Mouse (Mus musculus) limb, embryonic 14.5 days (tissue): ENCODE results near the gene Piga. TPM values are rescaled to one million over a fixed set of nuclear protein-coding genes. Genes with fewer than 3 reads are reported as not detected.

ENCODE experiments used
- ATAC-seq: fragments of 200-750 bp; cut with Nextera tagmentation; 2 replicates; pipeline ENCODE4 v1.8.0; 2017; ENCODE audit warnings: low read depth, moderate number of reproducible peaks, moderate TSS enrichment; ENCODE audit not compliant: low FRiP score
- DNase-seq: peaks from one replicate; pipeline ENCODE4 v3.0.0-alpha.2; 2015; ENCODE audit warnings: low spot score
- H3K27ac ChIP-seq: fragments of 300-500 bp; sonication (generic); replicated peaks from 2 replicates; pipeline ENCODE4 v1.5.1; 2014; ENCODE audit warnings: low read depth, mild to moderate bottlenecking, low read length, moderate library complexity, mixed read lengths
- H3K27me3 ChIP-seq: fragments of 300-500 bp; sonication (generic); 2 replicates; pipeline ENCODE4 v1.6.1; 2014; ENCODE audit warnings: low read length, mixed read lengths; ENCODE audit not compliant: control insufficient read depth, insufficient read depth
- H3K36me3 ChIP-seq: fragments of 300-500 bp; sonication (generic); 2 replicates; pipeline ENCODE4 v1.6.1; 2014; ENCODE audit warnings: mild to moderate bottlenecking, low read length, moderate library complexity, mixed read lengths; ENCODE audit not compliant: control insufficient read depth, insufficient read depth
- H3K4me1 ChIP-seq: fragments of 300-500 bp; sonication (generic); 2 replicates; pipeline ENCODE4 v1.6.1; 2014; ENCODE audit warnings: antibody characterized with exemption, low read length, mixed read lengths; ENCODE audit not compliant: control insufficient read depth, insufficient read depth
- H3K4me2 ChIP-seq: fragments of 300-500 bp; sonication (generic); replicated peaks from 2 replicates; pipeline ENCODE4 v1.6.1; 2014; ENCODE audit warnings: low read depth, mild to moderate bottlenecking, low read length, moderate library complexity; ENCODE audit not compliant: severe bottlenecking
- H3K4me3 ChIP-seq: fragments of 300-500 bp; sonication (generic); replicated peaks from 2 replicates; pipeline ENCODE4 v1.5.1; 2014; ENCODE audit warnings: low read length
- H3K9ac ChIP-seq: fragments of 300-500 bp; sonication (generic); 2 replicates; pipeline ENCODE4 v1.6.1; 2014; ENCODE audit warnings: mild to moderate bottlenecking, low read depth, low read length, moderate library complexity; ENCODE audit not compliant: severe bottlenecking
- H3K9me3 ChIP-seq: fragments of 300-500 bp; sonication (generic); 2 replicates; pipeline ENCODE4 v1.6.1; 2016; ENCODE audit warnings: low read length; ENCODE audit not compliant: control insufficient read depth
- POLR2A ChIP-seq: fragments of 200-500 bp; IDR thresholded peaks from 2 replicates; pipeline ENCODE4 v1.8.0; 2012; ENCODE audit warnings: inconsistent platforms, mild to moderate bottlenecking, moderate library complexity, borderline replicate concordance; ENCODE audit not compliant: insufficient read depth, insufficient read length; ENCODE audit errors: extremely low read depth
- WGBS: fragments of 180-500 bp; shearing (Covaris S2); extraction: QIAGEN DNeasy Blood & Tissue Kit; methylation state at CpG from one replicate; pipeline ENCODE4 v1.1.7; 2014; 5-methylcytosine and 5-hydroxymethylcytosine counted together
- polyA plus RNA-seq, 2 experiments: library from polyadenylated mRNA; depleted of rRNA in 1 of 2; stranded (reverse) in 1 of 2; unstranded in 1 of 2; fragments of >200 nt; fragmentation: Nextera tagmentation in 1 of 2; extraction: Ambion mirVana in 1 of 2; gene quantifications; 2 replicates each; pipeline versions ENCODE4 v1.2.1 to v1.2.3; 2012 to 2014

Gene Piga
- polyA plus RNA-seq (2012; rRNA removed) (11.0 and 12.3 TPM in 2 replicates), polyA plus RNA-seq (2014; fragmentation: Nextera tagmentation; extraction: Ambion mirVana) (9.4 and 10.4 TPM in 2 replicates)

DNA sequence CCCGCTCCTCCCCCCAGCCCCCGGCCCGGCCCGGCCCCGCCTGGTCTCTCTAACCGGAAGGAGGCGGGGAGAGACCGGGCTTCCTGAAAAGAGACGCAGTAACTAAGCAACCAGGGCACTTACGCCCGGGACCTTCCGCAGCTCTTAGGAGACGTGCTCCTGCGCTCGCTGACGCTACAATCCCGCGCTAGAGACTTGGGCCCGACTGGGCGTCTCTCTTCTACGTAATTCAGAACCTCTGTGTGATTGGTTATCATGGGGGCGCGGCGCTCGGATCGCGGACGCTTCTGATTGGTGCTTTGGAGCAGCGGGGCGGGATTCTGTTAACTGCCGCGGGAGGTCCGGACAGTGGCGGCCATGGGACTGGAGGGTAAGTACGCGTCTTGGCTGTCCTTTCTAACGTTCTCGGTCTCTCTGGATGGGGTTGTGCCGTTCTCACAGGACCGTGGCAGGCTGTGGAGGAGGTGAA is at the start of gene Piga:
Gene Piga, plus strand, starts transcription at position 317 of the 469 bp plus-strand sequence.
- peak; percentile 94 for DNase-seq
- H3K36me3 ChIP-seq = no peaks in the 10 kb centered on the region
- 25% methylated on average over 40 of the region's 40 CpGs for WGBS
- 0 out of 2 replicates have a peak, but pooled peaks cover 3% of the 10 kb centered on the region for H3K4me1 ChIP-seq
- no peaks in the 10 kb centered on the region for H3K9me3 ChIP-seq
- peak within 1 kb of the TSS; percentile 54 for H3K9ac ChIP-seq
- peak; percentile 100 for ATAC-seq
- peak within 1 kb of the TSS; percentile 11; the same call in 1 of the 2 replicates for H3K27ac ChIP-seq
- peak within 1 kb of the TSS; percentile 46 for H3K4me3 ChIP-seq
- TF ChIP-seq POLR2A = no peak
- H3K27me3 ChIP-seq = no peaks in the 10 kb centered on the region; the same call in 1 of the 2 replicates
- peak within 1 kb of the TSS; percentile 45 for H3K4me2 ChIP-seq

GRCm38 (mm10) chrX:164370576-164370975 is 49.0 kb upstream of the Piga start:
- TF ChIP-seq POLR2A = no peak
- H3K4me2 ChIP-seq = no peak overlapping the region
- no peak for DNase-seq
- no peak for ATAC-seq
- H3K27ac ChIP-seq = no peak overlapping the region
- no peaks in the 10 kb centered on the region for H3K36me3 ChIP-seq
- H3K27me3 ChIP-seq = no peaks in the 10 kb centered on the region
- H3K9ac ChIP-seq = no peak overlapping the region
- no peaks in the 10 kb centered on the region for H3K9me3 ChIP-seq
- no peak overlapping the region for H3K4me3 ChIP-seq
- 65% methylated on average over 3 of the region's 3 CpGs for WGBS
- no peaks in the 10 kb centered on the region for H3K4me1 ChIP-seq

GRCm38 (mm10) chrX:164373081-164373480 is 46.5 kb upstream of the Piga start, which contains the start of gene Vegfd:
Gene Vegfd (plus strand): TSS chrX:164373378.
- Histone ChIP-seq H3K4me2 (peak within 1 kb of the TSS; percentile 16; the same call in 1 of the 2 replicates), H3K27ac (peak within 1 kb of the TSS; percentile 48; the same call in 1 of the 2 replicates), H3K4me3 (no peak within 1 kb of the TSS), H3K9ac (no peak within 1 kb of the TSS), H3K27me3 (no peaks in the 10 kb centered on the region), H3K4me1 (no peaks in the 10 kb centered on the region), H3K9me3 (no peaks in the 10 kb centered on the region), H3K36me3 (no peaks in the 10 kb centered on the region)
- ATAC-seq (no peak), DNase-seq (peak; percentile 76)
- no peak for TF ChIP-seq POLR2A
- 13% methylated on average over 3 of the region's 3 CpGs for WGBS

GRCm38 (mm10) chrX:164374586-164374985 is 45.0 kb upstream of the Piga start:
- no peak for TF ChIP-seq POLR2A
- H3K27me3 ChIP-seq = no peaks in the 10 kb centered on the region
- no peaks in the 10 kb centered on the region for H3K9me3 ChIP-seq
- ATAC-seq = no peak
- no peak overlapping the region for H3K4me3 ChIP-seq
- H3K9ac ChIP-seq = no peak overlapping the region
- H3K27ac ChIP-seq = no peak overlapping the region
- H3K4me2 ChIP-seq = no peak overlapping the region
- WGBS = 22% methylated on average over 5 of the region's 5 CpGs
- H3K36me3 ChIP-seq = no peaks in the 10 kb centered on the region
- H3K4me1 ChIP-seq = no peaks in the 10 kb centered on the region
- no peak for DNase-seq

DNA sequence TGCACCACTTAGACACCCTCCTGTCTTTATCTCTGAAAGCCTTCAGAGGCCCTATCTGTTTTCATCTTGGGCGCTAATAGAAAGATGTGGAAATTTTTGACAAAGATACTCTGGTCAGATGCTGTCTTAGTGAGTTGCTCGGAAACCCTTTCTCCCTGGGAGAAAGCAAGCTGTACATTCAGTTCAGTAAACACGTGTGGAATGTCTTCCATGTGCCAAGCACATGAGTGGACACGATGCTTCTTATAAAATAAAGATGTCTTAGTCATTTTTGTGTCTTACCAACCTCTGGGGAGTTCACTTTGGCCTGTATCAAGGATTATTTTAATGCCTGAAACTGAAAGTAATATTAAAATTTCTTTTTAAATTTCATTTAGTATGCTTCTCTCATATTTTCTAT is 39.9 kb upstream of the Piga start:
- no peak for ATAC-seq
- Histone ChIP-seq H3K4me1 (no peaks in the 10 kb centered on the region), H3K9ac (no peak overlapping the region), H3K27ac (no peak overlapping the region), H3K4me2 (no peak overlapping the region), H3K36me3 (no peaks in the 10 kb centered on the region), H3K9me3 (no peaks in the 10 kb centered on the region), H3K27me3 (no peaks in the 10 kb centered on the region), H3K4me3 (no peak overlapping the region)
- no peak for DNase-seq
- no peak for TF ChIP-seq POLR2A
- WGBS = 79% methylated on average over 4 of the region's 4 CpGs
